In genomic region chr17:56831111-56831816, GRCm38 (mm10) we compare ENCODE assay signal across 8 mouse cellular contexts. TPM values are rescaled to one million over a fixed set of nuclear protein-coding genes. Genes with fewer than 3 reads are reported as not detected.
A peak's percentile ranks its signal among the peaks of the same experiment; 100 is the strongest.
DNase-seq lines count a peak whose midpoint lies in the region; ATAC-seq and TF ChIP-seq lines count a peak whose summit lies in the region.

No protein-coding gene starts in this region.

- peak; percentile 96 for ATAC-seq in forebrain, postnatal 0 days
- peak; percentile 96 for ATAC-seq in hematopoietic stem cell, adult 5-6 weeks (replicated peaks in 1 of 2; ENCODE audit: insufficient read depth in 1 of 2, low FRiP score in 2 of 2, low TSS enrichment in 1 of 2, low read depth in 1 of 2, poor library complexity in 2 of 2, severe bottlenecking in 2 of 2)
- peak; percentile 99 for ATAC-seq in lung, embryonic 16.5 days (ENCODE audit: low read depth)

- peak in 1 of 2 experiments; percentile 3; a peak in 1 of 4 replicates for TF ChIP-seq EP300 in MEL (IDR thresholded peaks at IDR 0.05; ENCODE audit: low read depth in 1 of 2, low read length in 2 of 2)

- DNase-seq in MEL (ENCODE audit: low read depth, low spot score) = peak; percentile 99
- peak; percentile 98 to 99 for DNase-seq in cerebellum, adult 2 months
- peak; percentile 99 for DNase-seq in forebrain, postnatal 0 days
- DNase-seq in layer of hippocampus, adult 9-10 months (ENCODE audit: low spot score) = peak; percentile 93
- DNase-seq in ovary, postnatal 10 days (ENCODE audit: low spot score) = peak; percentile 90
- peak; percentile 98 to 99 for DNase-seq in thymus, postnatal 10 days (ENCODE audit: low spot score in 2 of 2)

- TF ChIP-seq RAD21 in MEL (IDR thresholded peaks at IDR 0.05; ENCODE audit: low read depth, low read length) = no peak

- H3K4me2 ChIP-seq in forebrain, postnatal 0 days (ENCODE audit: low read depth) = peak overlapping the region; percentile 67
- peak overlapping the region; percentile 85 for H3K4me2 ChIP-seq in lung, embryonic 16.5 days (ENCODE audit: low read depth, low read length)

- H3K27ac ChIP-seq in MEL (ENCODE audit: control insufficient read depth, low read depth, low read length) = peak overlapping the region; percentile 50
- H3K27ac ChIP-seq in cerebellum, adult 2 months (ENCODE audit: insufficient read depth, low read length) = no peak overlapping the region
- H3K27ac ChIP-seq in forebrain, postnatal 0 days (ENCODE audit: low read depth, low read length) = no peak overlapping the region
- H3K27ac ChIP-seq in lung, embryonic 16.5 days (ENCODE audit: low read length) = no peak overlapping the region

- peak in 1 of 2 experiments; percentile 73; a peak in 2 of 4 replicates for TF ChIP-seq POLR2A in MEL (IDR thresholded peaks at IDR 0.05; ENCODE audit: control insufficient read depth in 1 of 2, insufficient read depth in 1 of 2, low read depth in 1 of 2, low read length in 2 of 2, poor library complexity in 1 of 2)
- no peak for TF ChIP-seq POLR2A in cerebellum, adult 2 months (IDR thresholded peaks at IDR 0.05; ENCODE audit: borderline replicate concordance, insufficient read depth, low read length)

- peak in 2 of 3 experiments; percentile 19 to 43; a peak in 4 of 6 replicates for TF ChIP-seq CTCF in MEL (IDR thresholded peaks at IDR 0.05 in 2 of 3, conservative IDR thresholded peaks at IDR 0.05 in 1 of 3; ENCODE audit: control insufficient read depth in 1 of 3, insufficient read depth in 1 of 3, low read depth in 2 of 3, low read length in 3 of 3, poor library complexity in 1 of 3, severe bottlenecking in 1 of 3)
- TF ChIP-seq CTCF in cerebellum, adult 2 months (IDR thresholded peaks at IDR 0.05; ENCODE audit: borderline replicate concordance, insufficient read depth, low read depth, low read length) = peak; percentile 17; the same call in 1 of the 2 replicates
- peak; percentile 70 for TF ChIP-seq CTCF in forebrain, postnatal 0 days (IDR thresholded peaks at IDR 0.05; ENCODE audit: low read depth)

- peak overlapping the region; percentile 35 to 55 for H3K4me3 ChIP-seq in MEL (ENCODE audit: control insufficient read depth in 1 of 2, insufficient read depth in 1 of 2, low read depth in 2 of 2, low read length in 2 of 2)
- peak overlapping the region; percentile 58 for H3K4me3 ChIP-seq in cerebellum, adult 2 months (replicated peaks; ENCODE audit: insufficient read depth, low read depth, low read length)
- peak overlapping the region; percentile 60 for H3K4me3 ChIP-seq in forebrain, postnatal 0 days (ENCODE audit: low read depth, low read length)
- peak overlapping the region; percentile 59 for H3K4me3 ChIP-seq in lung, embryonic 16.5 days (ENCODE audit: low read length)

- H3K9me3 ChIP-seq in MEL (replicated peaks; ENCODE audit: insufficient read depth, low read length) = no peaks in the 10 kb centered on the region
- no peaks in the 10 kb centered on the region for H3K9me3 ChIP-seq in forebrain, postnatal 0 days (ENCODE audit: low read length)
- H3K9me3 ChIP-seq in lung, embryonic 16.5 days (ENCODE audit: control insufficient read depth, low read length) = no peaks in the 10 kb centered on the region

- peaks cover 0 to 31% of the 10 kb centered on the region in 2 experiments; a peak in 2 of 4 replicates for H3K36me3 ChIP-seq in MEL (ENCODE audit: control insufficient read depth in 1 of 2, insufficient read depth in 2 of 2, low read length in 2 of 2)
- H3K36me3 ChIP-seq in forebrain, postnatal 0 days (ENCODE audit: insufficient read depth) = no peaks in the 10 kb centered on the region
- H3K36me3 ChIP-seq in lung, embryonic 16.5 days (ENCODE audit: control insufficient read depth, insufficient read depth, low read length) = no peaks in the 10 kb centered on the region

- H3K9ac ChIP-seq in MEL (ENCODE audit: control insufficient read depth, low read depth, low read length, poor library complexity, severe bottlenecking) = peak overlapping the region; percentile 61
- H3K9ac ChIP-seq in forebrain, postnatal 0 days = no peak overlapping the region
- H3K9ac ChIP-seq in lung, embryonic 16.5 days (ENCODE audit: low read length) = peak overlapping the region; percentile 64

- H3K79me2 ChIP-seq in MEL (ENCODE audit: control insufficient read depth, insufficient read depth, low read length, poor library complexity) = peaks cover 17% of the 10 kb centered on the region

- H3K27me3 ChIP-seq in MEL (ENCODE audit: control insufficient read depth in 1 of 2, insufficient read depth in 2 of 2, low read length in 2 of 2) = no peaks in the 10 kb centered on the region
- no peaks in the 10 kb centered on the region for H3K27me3 ChIP-seq in cerebellum, adult 2 months (ENCODE audit: control insufficient read depth, insufficient read depth, low read length)
- H3K27me3 ChIP-seq in forebrain, postnatal 0 days (ENCODE audit: insufficient read depth, low read length) = peaks cover 11% of the 10 kb centered on the region; the same call in 1 of the 2 replicates
- H3K27me3 ChIP-seq in lung, embryonic 16.5 days (ENCODE audit: control insufficient read depth, insufficient read depth, low read depth, low read length) = peaks cover 3% of the 10 kb centered on the region; the same call in 1 of the 2 replicates

- peaks cover 0 to 39% of the 10 kb centered on the region in 2 experiments; a peak in 2 of 4 replicates for H3K4me1 ChIP-seq in MEL (ENCODE audit: control insufficient read depth in 1 of 2, insufficient read depth in 2 of 2, low read length in 2 of 2)
- no peaks in the 10 kb centered on the region for H3K4me1 ChIP-seq in cerebellum, adult 2 months (ENCODE audit: control insufficient read depth, insufficient read depth, low read length)
- 0 out of 2 replicates have a peak, but pooled peaks cover 9% of the 10 kb centered on the region for H3K4me1 ChIP-seq in forebrain, postnatal 0 days (ENCODE audit: insufficient read depth)
- H3K4me1 ChIP-seq in lung, embryonic 16.5 days (replicated peaks; ENCODE audit: control insufficient read depth, insufficient read depth, low read length) = peaks cover 8% of the 10 kb centered on the region; the same call in 1 of the 2 replicates

- WGBS in cerebellum, adult 2 months = under 1% methylated on average over 42 of the region's 42 CpGs
- WGBS in forebrain, postnatal 0 days = under 1% methylated on average over 42 of the region's 42 CpGs
- WGBS in lung, embryonic 16.5 days = 0% methylated on average over 41 of the region's 42 CpGs

TF ChIP-seq in MEL, 35 proteins besides CTCF, POLR2A, EP300 and RAD21 (continues in another document):
- TF ChIP-seq ELF1 (IDR thresholded peaks at IDR 0.05; ENCODE audit: low read depth, low read length) = 0 out of 2 replicates have a peak, but pooled peaks have one; percentile 58
- no peak for TF ChIP-seq POLR2AphosphoS2 (IDR thresholded peaks at IDR 0.05; ENCODE audit: low read length)
- TF ChIP-seq SMC3 (IDR thresholded peaks at IDR 0.05; ENCODE audit: low read depth, low read length) = no peak
- TF ChIP-seq MAFK (IDR thresholded peaks at IDR 0.05; ENCODE audit: borderline replicate concordance, low read depth, low read length) = no peak
- no peak for TF ChIP-seq JUND (IDR thresholded peaks at IDR 0.05; ENCODE audit: low read depth, low read length)
- no peak for TF ChIP-seq USF1 (IDR thresholded peaks at IDR 0.05; ENCODE audit: low read depth, low read length)
- TF ChIP-seq TAL1 (IDR thresholded peaks at IDR 0.05; ENCODE audit: low read length) = no peak
- TF ChIP-seq GATA1 (IDR thresholded peaks at IDR 0.05; ENCODE audit: low read depth, low read length) = no peak
- TF ChIP-seq HCFC1 (IDR thresholded peaks at IDR 0.05; ENCODE audit: low read depth, low read length) = peak; percentile 81
- TF ChIP-seq SIN3A (IDR thresholded peaks at IDR 0.05; ENCODE audit: low read length) = peak; percentile 92
- TF ChIP-seq CHD1 (IDR thresholded peaks at IDR 0.05; ENCODE audit: low read depth, low read length) = no peak
- TF ChIP-seq RCOR1 (IDR thresholded peaks at IDR 0.05; ENCODE audit: low read depth, low read length) = no peak
- no peak for TF ChIP-seq UBTF (IDR thresholded peaks at IDR 0.05; ENCODE audit: borderline replicate concordance, insufficient read depth, low read depth, low read length)
- TF ChIP-seq KAT2A (conservative IDR thresholded peaks at IDR 0.05; ENCODE audit: low read depth, low read length) = no peak
- TF ChIP-seq MAX (IDR thresholded peaks at IDR 0.05; ENCODE audit: low read length) = no peak
- TF ChIP-seq BHLHE40 (IDR thresholded peaks at IDR 0.05; ENCODE audit: borderline replicate concordance, low read depth, low read length) = no peak
- no peak for TF ChIP-seq ZKSCAN1 (IDR thresholded peaks at IDR 0.05; ENCODE audit: low read depth, low read length)

RNA-seq across cellular contexts. Expression of gene Rfx2, which starts 0.5 kb away (rescaled TPM):
- 7.5 and 8.7 TPM in 2 replicates for total RNA-seq in MEL (2012; rRNA removed)
- 10 to 100 TPM in 1 of 2 experiments, not detected in 1; 29.2 TPM for polyA plus RNA-seq in MEL (2012; ENCODE audit: insufficient read depth in 1 of 2, insufficient read length in 2 of 2, low read depth in 1 of 2, low replicate concordance in 2 of 2, missing spikeins in 1 of 2)
- polyA plus RNA-seq in cerebellum, adult 2 months (2012; rRNA removed) = 3.1 and 3.6 TPM in 2 replicates
- total RNA-seq in forebrain, postnatal 0 days (2014; rRNA removed) = 2.4 and 3.6 TPM in 2 replicates
- polyA plus RNA-seq in forebrain, postnatal 0 days (2015; fragmentation: Nextera tagmentation; extraction: Ambion mirVana) = 2.2 and 3.4 TPM in 2 replicates
- 5.0 and 5.1 TPM in 2 replicates for total RNA-seq in hematopoietic stem cell, adult 5-6 weeks (2017)
- polyA plus RNA-seq in lung, embryonic 16.5 days (2015; fragmentation: Nextera tagmentation; extraction: Ambion mirVana) = 6.7 and 6.9 TPM in 2 replicates

RNA-seq across cellular contexts. Expression of gene Acsbg2, which starts 43.0 kb away (rescaled TPM):
- total RNA-seq in MEL (2012; rRNA removed) = not detected in 2 replicates
- polyA plus RNA-seq in MEL (2012; ENCODE audit: insufficient read depth in 1 of 2, insufficient read length in 2 of 2, low read depth in 1 of 2, low replicate concordance in 2 of 2, missing spikeins in 1 of 2) = not detected
- 0.03 TPM in 2 replicates for polyA plus RNA-seq in cerebellum, adult 2 months (2012; rRNA removed)
- total RNA-seq in forebrain, postnatal 0 days (2014; rRNA removed) = not detected in 2 replicates
- not detected in 2 replicates for polyA plus RNA-seq in forebrain, postnatal 0 days (2015; fragmentation: Nextera tagmentation; extraction: Ambion mirVana)
- total RNA-seq in hematopoietic stem cell, adult 5-6 weeks (2017) = not detected in 2 replicates
- polyA plus RNA-seq in lung, embryonic 16.5 days (2015; fragmentation: Nextera tagmentation; extraction: Ambion mirVana) = not detected in 2 replicates

RNA-seq across cellular contexts. Expression of gene 1700061G19Rik, which starts 44.0 kb away (rescaled TPM):
- total RNA-seq in MEL (2012; rRNA removed) = 0.26 and 0.27 TPM in 2 replicates
- under 1 TPM in 1 of 2 experiments, not detected in 1; 0.68 TPM for polyA plus RNA-seq in MEL (2012; ENCODE audit: insufficient read depth in 1 of 2, insufficient read length in 2 of 2, low read depth in 1 of 2, low replicate concordance in 2 of 2, missing spikeins in 1 of 2)
- 0.03 TPM in 1 of 2 replicates, not detected in the other for polyA plus RNA-seq in cerebellum, adult 2 months (2012; rRNA removed)
- 0.14 TPM in 1 of 2 replicates, not detected in the other for total RNA-seq in forebrain, postnatal 0 days (2014; rRNA removed)
- 0.15 and 0.48 TPM in 2 replicates for polyA plus RNA-seq in forebrain, postnatal 0 days (2015; fragmentation: Nextera tagmentation; extraction: Ambion mirVana)
- total RNA-seq in hematopoietic stem cell, adult 5-6 weeks (2017) = 0.44 TPM in 1 of 2 replicates, not detected in the other
- 0.43 and 0.53 TPM in 2 replicates for polyA plus RNA-seq in lung, embryonic 16.5 days (2015; fragmentation: Nextera tagmentation; extraction: Ambion mirVana)

Comparison
In these comparisons a context has a peak if more than half of its experiments do, and no peak if none do; other contexts are left out.
1. CTCF ChIP-seq: peak in every context shown above with its lines; median percentile 70 in forebrain, postnatal 0 days; 31 in MEL; 17 in cerebellum, adult 2 months.